Mouse (Mus musculus): Measurements from ENCODE around the gene Spata45. TPM values are rescaled to one million over a fixed set of nuclear protein-coding genes. Genes with fewer than 3 reads are reported as not detected.

The Spata45 gene
- polyA plus RNA-seq (2014; fragmentation: Nextera tagmentation; extraction: Ambion mirVana) = not detected in 2 replicates

DNA sequence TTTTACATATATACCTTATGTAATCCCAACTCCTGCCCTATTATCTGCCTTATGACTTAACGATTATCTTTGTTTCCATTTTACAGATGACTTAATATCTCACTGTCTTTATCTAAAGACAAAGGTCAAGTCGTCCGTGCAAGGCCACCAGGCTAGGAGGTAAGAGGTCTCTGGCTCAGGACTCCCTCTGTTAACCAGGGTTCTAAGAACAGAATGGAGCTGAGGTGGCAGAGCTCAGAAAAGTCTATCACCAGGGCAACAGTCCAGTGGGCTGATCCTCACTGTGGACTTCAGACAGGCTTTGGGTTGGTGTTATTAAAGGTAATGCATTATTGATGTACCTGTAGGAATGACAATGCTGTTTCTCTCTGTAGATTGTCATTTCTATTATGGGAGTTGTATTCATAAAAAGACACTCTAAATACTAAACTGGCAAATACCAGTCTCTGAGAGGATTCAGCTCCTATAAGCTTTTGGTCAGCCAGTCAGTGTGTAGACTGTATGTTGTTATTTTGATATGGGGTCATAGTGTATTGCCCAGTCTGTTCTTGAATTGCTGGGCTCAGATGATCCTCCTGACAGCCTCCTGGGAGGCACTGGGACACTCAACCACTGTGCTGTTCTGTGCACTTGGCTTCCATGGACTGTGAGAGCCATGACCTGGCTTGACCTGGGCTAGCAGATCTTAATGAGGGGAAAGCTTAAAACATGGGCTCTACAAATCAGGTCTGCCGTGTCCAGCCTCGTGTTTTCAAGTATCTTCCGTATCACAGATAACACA, at the start of gene Spata45:
Gene Spata45, plus strand, starts transcription at position 86 of the 781 bp plus-strand sequence.
- Histone ChIP-seq H3K9ac (ENCODE audit: low read length) (no peak within 1 kb of the TSS), H3K4me1 (ENCODE audit: control insufficient read depth, insufficient read depth, low read length) (no peaks in the 10 kb centered on the region), H3K4me2 (ENCODE audit: low read depth) (no peak within 1 kb of the TSS), H3K36me3 (ENCODE audit: control insufficient read depth, insufficient read depth, low read length) (no peaks in the 10 kb centered on the region), H3K27me3 (ENCODE audit: control insufficient read depth, insufficient read depth, low read length) (no peaks in the 10 kb centered on the region), H3K4me3 (ENCODE audit: low read depth, low read length) (no peak within 1 kb of the TSS), H3K9me3 (ENCODE audit: control insufficient read depth, low read length) (no peaks in the 10 kb centered on the region), H3K27ac (ENCODE audit: low read depth, low read length) (no peak within 1 kb of the TSS)
- DNase-seq (ENCODE audit: low spot score) = no peak
- ATAC-seq (ENCODE audit: insufficient read depth, low FRiP score, low TSS enrichment) = no peak
- WGBS = 81% methylated on average over 6 of the region's 6 CpGs

DNA sequence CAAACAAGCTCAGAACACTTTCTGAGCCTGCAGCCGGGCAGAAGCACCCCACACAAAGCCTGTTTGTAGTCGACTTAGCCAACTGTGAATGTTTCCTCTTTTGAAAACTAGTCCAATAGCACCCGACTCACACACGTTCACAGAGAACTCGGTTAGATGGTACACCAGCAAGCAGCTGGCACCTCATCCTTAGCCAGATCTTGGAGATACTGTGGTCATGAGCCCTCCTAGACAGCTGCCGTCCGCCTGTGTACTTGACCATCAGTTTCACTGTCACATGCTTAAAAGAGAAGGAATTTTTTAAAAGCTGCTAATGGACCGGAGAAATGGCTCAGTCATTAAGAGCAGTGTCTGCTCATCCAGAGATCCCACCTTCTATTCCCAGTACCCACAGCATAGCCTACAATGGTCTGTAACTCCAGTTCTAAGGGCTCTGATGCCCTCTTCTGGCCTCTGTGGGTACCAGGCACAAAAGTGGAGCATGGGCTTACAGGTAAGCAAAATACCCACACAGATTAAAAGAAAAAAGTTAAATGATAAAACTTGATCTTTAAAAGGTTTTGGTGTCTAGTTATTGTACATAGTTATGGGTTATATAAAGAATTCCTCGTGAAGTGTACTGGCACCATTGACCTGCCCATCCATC, 46.9 kb upstream of the Spata45 start:
- no peak overlapping the region for H3K27ac ChIP-seq (ENCODE audit: low read depth, low read length)
- H3K27me3 ChIP-seq (ENCODE audit: control insufficient read depth, insufficient read depth, low read length) = no peaks in the 10 kb centered on the region
- H3K9me3 ChIP-seq (ENCODE audit: control insufficient read depth, low read length) = no peaks in the 10 kb centered on the region
- no peak overlapping the region for H3K9ac ChIP-seq (ENCODE audit: low read length)
- H3K4me1 ChIP-seq (ENCODE audit: control insufficient read depth, insufficient read depth, low read length) = no peaks in the 10 kb centered on the region
- no peak for ATAC-seq (ENCODE audit: insufficient read depth, low FRiP score, low TSS enrichment)
- no peak for DNase-seq (ENCODE audit: low spot score)
- no peak overlapping the region for H3K4me2 ChIP-seq (ENCODE audit: low read depth)
- no peak overlapping the region for H3K4me3 ChIP-seq (ENCODE audit: low read depth, low read length)
- no peaks in the 10 kb centered on the region for H3K36me3 ChIP-seq (ENCODE audit: control insufficient read depth, insufficient read depth, low read length)
- 86% methylated on average over 9 of the region's 9 CpGs for WGBS

DNA sequence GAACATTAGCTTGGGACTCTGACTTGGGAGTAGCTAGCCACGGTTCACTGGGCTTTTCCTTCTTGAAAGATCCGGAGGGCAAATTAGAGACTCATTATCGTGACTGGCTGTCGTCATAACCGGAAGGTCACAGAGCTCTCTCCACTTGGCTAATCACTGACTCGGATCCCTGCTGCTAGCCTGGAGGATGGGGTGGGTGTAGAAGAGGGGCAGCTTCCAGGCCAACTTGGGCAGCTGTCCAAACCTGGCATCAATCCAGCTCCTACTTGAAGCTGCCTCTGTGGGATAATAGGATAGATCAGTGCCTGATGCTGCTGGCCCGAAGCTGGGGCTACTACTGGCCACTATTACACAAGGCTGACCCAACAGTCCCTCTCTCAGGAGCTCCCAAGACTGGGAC, 40.9 kb upstream of the Spata45 start:
- Histone ChIP-seq H3K4me1 (ENCODE audit: control insufficient read depth, insufficient read depth, low read length) (no peaks in the 10 kb centered on the region), H3K9me3 (ENCODE audit: control insufficient read depth, low read length) (no peaks in the 10 kb centered on the region), H3K4me3 (ENCODE audit: low read depth, low read length) (no peak overlapping the region), H3K27me3 (ENCODE audit: control insufficient read depth, insufficient read depth, low read length) (no peaks in the 10 kb centered on the region), H3K9ac (ENCODE audit: low read length) (no peak overlapping the region), H3K36me3 (ENCODE audit: control insufficient read depth, insufficient read depth, low read length) (no peaks in the 10 kb centered on the region), H3K27ac (ENCODE audit: low read depth, low read length) (no peak overlapping the region), H3K4me2 (ENCODE audit: low read depth) (no peak overlapping the region)
- 69% methylated on average over 7 of the region's 7 CpGs for WGBS
- DNase-seq (ENCODE audit: low spot score) = no peak
- no peak for ATAC-seq (ENCODE audit: insufficient read depth, low FRiP score, low TSS enrichment)

DNA sequence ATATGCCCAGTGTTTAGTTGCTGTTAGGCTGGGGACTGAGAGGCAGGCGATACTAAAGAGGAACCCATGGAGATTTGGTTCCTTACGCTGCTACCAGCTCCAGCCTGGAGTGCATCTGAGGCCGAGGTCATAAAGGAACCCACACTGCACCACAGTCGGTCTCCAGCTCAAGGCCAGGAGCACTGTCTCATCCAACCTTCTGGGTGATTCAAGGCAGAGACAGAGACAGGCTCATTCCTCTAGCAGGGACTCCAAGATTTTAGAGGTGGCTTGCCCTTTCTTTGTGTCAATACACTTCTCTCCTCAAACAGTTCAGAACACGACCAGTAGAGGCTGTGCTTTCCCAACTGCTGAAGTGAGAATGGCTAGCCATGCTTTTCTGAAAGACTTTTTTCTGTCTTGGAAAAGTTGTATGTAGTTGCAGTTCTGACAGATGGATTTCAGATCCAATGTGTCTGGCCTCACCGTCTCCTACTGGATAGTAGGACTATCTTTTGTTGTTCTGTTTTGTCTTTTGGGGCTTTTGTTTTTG, 40.0 kb upstream of the Spata45 start:
- ATAC-seq (ENCODE audit: insufficient read depth, low FRiP score, low TSS enrichment) (no peak), DNase-seq (ENCODE audit: low spot score) (no peak)
- WGBS = 72% methylated on average over 6 of the region's 6 CpGs
- no peak overlapping the region for H3K9ac ChIP-seq (ENCODE audit: low read length)
- no peak overlapping the region for H3K27ac ChIP-seq (ENCODE audit: low read depth, low read length)
- no peak overlapping the region for H3K4me3 ChIP-seq (ENCODE audit: low read depth, low read length)
- no peaks in the 10 kb centered on the region for H3K9me3 ChIP-seq (ENCODE audit: control insufficient read depth, low read length)
- H3K36me3 ChIP-seq (ENCODE audit: control insufficient read depth, insufficient read depth, low read length) = no peaks in the 10 kb centered on the region
- H3K4me1 ChIP-seq (ENCODE audit: control insufficient read depth, insufficient read depth, low read length) = no peaks in the 10 kb centered on the region
- H3K27me3 ChIP-seq (ENCODE audit: control insufficient read depth, insufficient read depth, low read length) = no peaks in the 10 kb centered on the region
- no peak overlapping the region for H3K4me2 ChIP-seq (ENCODE audit: low read depth)

DNA sequence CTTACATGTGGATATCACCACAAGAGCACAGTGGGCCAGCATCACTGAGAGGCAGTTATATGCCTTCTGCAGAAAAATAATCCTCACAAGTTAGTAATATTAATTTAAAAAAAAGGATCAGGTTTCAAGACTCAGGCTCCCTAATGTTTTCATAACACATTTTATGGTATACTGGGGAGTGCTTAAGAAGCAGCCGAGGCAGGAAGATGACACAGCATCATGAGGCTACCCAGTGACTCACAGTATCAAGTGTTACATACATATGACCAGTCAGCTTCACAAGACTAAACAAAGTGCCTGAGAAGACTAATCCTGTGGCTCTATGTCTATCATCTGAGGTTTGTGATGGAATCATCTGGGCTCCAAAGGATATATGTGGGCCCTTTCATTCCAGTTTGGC, 38.4 kb upstream of the Spata45 start:
- H3K36me3 ChIP-seq (ENCODE audit: control insufficient read depth, insufficient read depth, low read length) = no peaks in the 10 kb centered on the region
- WGBS = 88% methylated on average over 1 of the region's 1 CpGs
- ATAC-seq (ENCODE audit: insufficient read depth, low FRiP score, low TSS enrichment) (no peak), DNase-seq (ENCODE audit: low spot score) (no peak)
- H3K4me1 ChIP-seq (ENCODE audit: control insufficient read depth, insufficient read depth, low read length) = no peaks in the 10 kb centered on the region
- H3K4me2 ChIP-seq (ENCODE audit: low read depth) = no peak overlapping the region
- H3K27ac ChIP-seq (ENCODE audit: low read depth, low read length) = no peak overlapping the region
- H3K27me3 ChIP-seq (ENCODE audit: control insufficient read depth, insufficient read depth, low read length) = no peaks in the 10 kb centered on the region
- H3K4me3 ChIP-seq (ENCODE audit: low read depth, low read length) = no peak overlapping the region
- H3K9me3 ChIP-seq (ENCODE audit: control insufficient read depth, low read length) = no peaks in the 10 kb centered on the region
- no peak overlapping the region for H3K9ac ChIP-seq (ENCODE audit: low read length)

DNA sequence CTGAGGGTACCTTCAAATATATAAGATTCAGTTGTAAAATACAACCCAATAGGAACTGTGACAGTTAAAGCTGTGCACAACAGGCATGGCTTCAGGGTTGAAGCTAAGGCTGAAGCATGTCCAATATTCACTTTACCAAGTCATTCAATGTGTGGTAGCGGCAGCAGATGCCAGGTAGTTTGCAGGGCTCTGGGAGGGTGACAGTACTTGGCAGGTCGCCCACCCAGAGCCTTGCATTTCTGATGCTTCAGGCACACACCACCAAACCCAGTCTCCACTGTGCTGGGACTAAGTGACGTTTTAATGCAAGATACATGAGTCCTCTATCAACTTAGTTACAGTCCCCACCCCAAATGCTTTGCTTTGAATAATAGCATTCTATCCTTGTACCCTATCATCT, 35.8 kb upstream of the Spata45 start:
- ATAC-seq (ENCODE audit: insufficient read depth, low FRiP score, low TSS enrichment) (no peak), DNase-seq (ENCODE audit: low spot score) (no peak)
- Histone ChIP-seq H3K4me1 (ENCODE audit: control insufficient read depth, insufficient read depth, low read length) (no peaks in the 10 kb centered on the region), H3K4me2 (ENCODE audit: low read depth) (no peak overlapping the region), H3K4me3 (ENCODE audit: low read depth, low read length) (no peak overlapping the region), H3K27me3 (ENCODE audit: control insufficient read depth, insufficient read depth, low read length) (no peaks in the 10 kb centered on the region), H3K27ac (ENCODE audit: low read depth, low read length) (no peak overlapping the region), H3K9ac (ENCODE audit: low read length) (no peak overlapping the region), H3K36me3 (ENCODE audit: control insufficient read depth, insufficient read depth, low read length) (no peaks in the 10 kb centered on the region), H3K9me3 (ENCODE audit: control insufficient read depth, low read length) (no peaks in the 10 kb centered on the region)
- WGBS = 84% methylated on average over 3 of the region's 3 CpGs

DNA sequence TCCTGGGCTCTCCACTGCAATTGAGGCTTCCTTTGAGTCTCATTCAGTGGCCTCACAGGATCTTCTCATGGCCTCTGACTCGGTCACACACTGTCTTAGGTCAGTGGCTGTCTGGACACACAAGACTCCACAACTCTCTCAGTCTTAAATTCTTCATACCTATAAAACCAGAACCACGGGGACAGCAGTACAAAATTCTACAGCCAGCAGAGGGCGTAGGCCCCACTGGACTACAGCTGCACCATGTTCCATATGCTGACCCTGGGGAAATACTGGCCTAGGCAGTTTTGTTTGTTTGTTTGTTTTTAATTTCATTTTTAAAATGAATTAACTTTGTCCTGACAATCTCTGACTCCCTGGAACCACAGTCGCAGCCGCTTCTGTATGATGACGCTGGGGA, 34.2 kb upstream of the Spata45 start:
- Histone ChIP-seq H3K9me3 (ENCODE audit: control insufficient read depth, low read length) (no peaks in the 10 kb centered on the region), H3K36me3 (ENCODE audit: control insufficient read depth, insufficient read depth, low read length) (no peaks in the 10 kb centered on the region), H3K9ac (ENCODE audit: low read length) (no peak overlapping the region), H3K27me3 (ENCODE audit: control insufficient read depth, insufficient read depth, low read length) (no peaks in the 10 kb centered on the region), H3K27ac (ENCODE audit: low read depth, low read length) (no peak overlapping the region), H3K4me3 (ENCODE audit: low read depth, low read length) (no peak overlapping the region), H3K4me2 (ENCODE audit: low read depth) (no peak overlapping the region), H3K4me1 (ENCODE audit: control insufficient read depth, insufficient read depth, low read length) (no peaks in the 10 kb centered on the region)
- 70% methylated on average over 6 of the region's 6 CpGs for WGBS
- peak; percentile 19 for DNase-seq (ENCODE audit: low spot score)
- no peak for ATAC-seq (ENCODE audit: insufficient read depth, low FRiP score, low TSS enrichment)

DNA sequence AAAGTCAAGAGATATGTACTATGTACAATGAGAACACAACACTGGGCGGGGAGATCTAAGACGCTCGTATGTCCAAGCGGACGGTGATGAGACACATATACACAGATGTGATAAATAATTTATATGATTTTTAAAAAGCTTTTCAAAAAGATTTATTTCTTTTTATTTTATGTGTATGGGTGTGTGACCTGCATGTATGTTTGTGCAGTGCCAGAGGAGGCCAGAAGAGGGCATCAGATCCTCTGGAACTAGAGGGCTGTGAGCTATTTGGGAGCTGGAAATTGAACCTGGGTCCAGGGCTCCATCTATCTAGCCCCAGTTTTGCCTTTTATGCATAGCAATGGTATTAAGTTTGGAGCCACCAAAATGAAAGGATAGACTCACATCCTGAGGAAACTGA, 27.7 kb upstream of the Spata45 start:
- no peak overlapping the region for H3K27ac ChIP-seq (ENCODE audit: low read depth, low read length)
- no peak for ATAC-seq (ENCODE audit: insufficient read depth, low FRiP score, low TSS enrichment)
- DNase-seq (ENCODE audit: low spot score) = no peak
- no peaks in the 10 kb centered on the region for H3K27me3 ChIP-seq (ENCODE audit: control insufficient read depth, insufficient read depth, low read length)
- WGBS = 97% methylated on average over 5 of the region's 5 CpGs
- peaks cover 7% of the 10 kb centered on the region; the same call in 1 of the 2 replicates for H3K36me3 ChIP-seq (ENCODE audit: control insufficient read depth, insufficient read depth, low read length)
- no peak overlapping the region for H3K4me3 ChIP-seq (ENCODE audit: low read depth, low read length)
- H3K9me3 ChIP-seq (ENCODE audit: control insufficient read depth, low read length) = no peaks in the 10 kb centered on the region
- no peak overlapping the region for H3K9ac ChIP-seq (ENCODE audit: low read length)
- no peaks in the 10 kb centered on the region for H3K4me1 ChIP-seq (ENCODE audit: control insufficient read depth, insufficient read depth, low read length)
- H3K4me2 ChIP-seq (ENCODE audit: low read depth) = no peak overlapping the region

DNA sequence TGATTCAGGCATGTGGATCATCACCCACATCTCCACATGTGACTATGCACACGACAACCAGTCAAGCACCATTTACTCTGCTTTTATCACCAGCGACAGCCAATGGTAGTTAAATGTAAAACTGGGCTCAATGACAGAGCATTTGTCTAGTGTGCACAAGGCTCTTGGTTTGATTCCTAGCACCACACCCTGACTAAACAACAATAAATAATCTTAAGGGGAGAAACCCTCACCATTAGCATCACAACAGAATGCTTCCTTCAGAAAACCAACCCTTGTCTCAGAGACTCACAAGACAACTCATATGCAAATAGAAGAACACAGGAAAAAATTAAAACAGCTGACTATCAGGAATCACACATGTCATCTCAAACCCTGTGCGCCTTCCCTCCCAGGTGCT, 22.2 kb upstream of the Spata45 start:
- H3K27me3 ChIP-seq (ENCODE audit: control insufficient read depth, insufficient read depth, low read length) = no peaks in the 10 kb centered on the region
- WGBS = 93% methylated on average over 3 of the region's 3 CpGs

More for the DNA sequence above, 22.2 kb upstream of the Spata45 start:
- no peak overlapping the region for H3K27ac ChIP-seq (ENCODE audit: low read depth, low read length)
- H3K36me3 ChIP-seq (ENCODE audit: control insufficient read depth, insufficient read depth, low read length) = 0 out of 2 replicates have a peak, but pooled peaks cover 4% of the 10 kb centered on the region
- no peak overlapping the region for H3K9ac ChIP-seq (ENCODE audit: low read length)
- H3K4me3 ChIP-seq (ENCODE audit: low read depth, low read length) = no peak overlapping the region
- no peak for DNase-seq (ENCODE audit: low spot score)
- no peaks in the 10 kb centered on the region for H3K9me3 ChIP-seq (ENCODE audit: control insufficient read depth, low read length)
- ATAC-seq (ENCODE audit: insufficient read depth, low FRiP score, low TSS enrichment) = no peak
- H3K4me1 ChIP-seq (ENCODE audit: control insufficient read depth, insufficient read depth, low read length) = no peaks in the 10 kb centered on the region
- H3K4me2 ChIP-seq (ENCODE audit: low read depth) = no peak overlapping the region
